Mouse (Mus musculus) hindbrain, embryonic 15.5 days (tissue): ENCODE data around the gene Krtap19-4. TPM values are rescaled to one million over a fixed set of nuclear protein-coding genes. Genes with fewer than 3 reads are reported as not detected.

Source experiments
- ATAC-seq: fragments of 200-750 bp; cut with Nextera tagmentation; 2 replicates; pipeline ENCODE4 v1.8.0; 2017; ENCODE audit warnings: low read depth, moderate number of reproducible peaks, moderate TSS enrichment; ENCODE audit not compliant: low FRiP score
- H3K27ac ChIP-seq: fragments of 300-500 bp; sonication (generic); replicated peaks from 2 replicates; pipeline ENCODE4 v1.5.1; 2015; ENCODE audit warnings: mild to moderate bottlenecking, inconsistent platforms
- H3K27me3 ChIP-seq: fragments of 300-500 bp; sonication (generic); 2 replicates; pipeline ENCODE4 v1.6.1; 2015; ENCODE audit warnings: control low read depth, inconsistent platforms
- H3K36me3 ChIP-seq: fragments of 300-500 bp; sonication (generic); 2 replicates; pipeline ENCODE4 v1.6.1; 2015; ENCODE audit warnings: control low read depth, inconsistent platforms
- H3K4me1 ChIP-seq: fragments of 300-500 bp; sonication (generic); replicated peaks from 2 replicates; pipeline ENCODE4 v1.6.1; 2015; ENCODE audit warnings: control low read depth, inconsistent platforms
- H3K4me2 ChIP-seq: fragments of 300-500 bp; sonication (generic); 2 replicates; pipeline ENCODE4 v1.6.1; 2015; ENCODE audit warnings: moderate library complexity, mild to moderate bottlenecking, inconsistent platforms
- H3K4me3 ChIP-seq: fragments of 300-500 bp; sonication (generic); 2 replicates; pipeline ENCODE4 v1.5.1; 2015; ENCODE audit warnings: mild to moderate bottlenecking, inconsistent platforms
- H3K9ac ChIP-seq: fragments of 300-500 bp; sonication (generic); 2 replicates; pipeline ENCODE4 v1.6.1; 2015; ENCODE audit warnings: inconsistent platforms
- H3K9me3 ChIP-seq: fragments of 300-500 bp; sonication (generic); 2 replicates; pipeline ENCODE4 v1.6.1; 2016; ENCODE audit warnings: control low read depth, inconsistent platforms
- WGBS: fragments of 180-500 bp; shearing (Covaris S2); methylation state at CpG from one replicate; pipeline ENCODE4 v1.1.7; 2015; 5-methylcytosine and 5-hydroxymethylcytosine counted together
- polyA plus RNA-seq: library from polyadenylated mRNA; unstranded; fragments of >200 nt; fragmentation: Nextera tagmentation; extraction: Ambion mirVana; gene quantifications from 2 replicates; pipeline ENCODE4 v1.2.1, GENCODE M21; 2015

Krtap19-4 gene
- not detected in 2 replicates for polyA plus RNA-seq

DNA sequence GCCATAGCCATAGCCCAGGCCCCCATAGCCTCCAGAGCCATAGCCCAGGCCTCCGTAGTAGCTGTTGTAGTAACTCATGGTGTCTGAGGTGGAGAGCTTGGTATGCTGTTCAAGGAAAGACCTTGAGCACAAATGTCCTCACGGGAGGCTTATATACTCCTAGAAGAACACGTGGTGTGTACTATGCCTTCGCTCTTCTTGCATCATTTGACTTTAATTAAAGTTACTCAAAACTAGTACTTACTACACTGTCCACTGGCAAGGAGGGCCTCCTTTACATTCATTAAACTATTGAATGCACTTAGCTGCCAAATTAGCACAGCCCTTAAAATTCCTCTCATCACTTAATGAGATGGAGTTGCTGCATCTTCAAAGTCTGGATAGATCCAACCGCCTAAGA, at the start of gene Krtap19-4:
Krtap19-4 (minus strand) TSS at position 101 of the 400 bp plus-strand sequence.
- H3K4me2 ChIP-seq, result no peak within 1 kb of the TSS
- H3K9ac ChIP-seq, result no peak within 1 kb of the TSS
- no peaks in the 10 kb centered on the region for H3K9me3 ChIP-seq
- H3K27ac ChIP-seq, result no peak within 1 kb of the TSS
- 93% methylated on average over 5 of the region's 5 CpGs for WGBS
- no peaks in the 10 kb centered on the region for H3K27me3 ChIP-seq
- no peaks in the 10 kb centered on the region for H3K4me1 ChIP-seq
- ATAC-seq, result no peak
- no peak within 1 kb of the TSS for H3K4me3 ChIP-seq
- H3K36me3 ChIP-seq, result no peaks in the 10 kb centered on the region

DNA sequence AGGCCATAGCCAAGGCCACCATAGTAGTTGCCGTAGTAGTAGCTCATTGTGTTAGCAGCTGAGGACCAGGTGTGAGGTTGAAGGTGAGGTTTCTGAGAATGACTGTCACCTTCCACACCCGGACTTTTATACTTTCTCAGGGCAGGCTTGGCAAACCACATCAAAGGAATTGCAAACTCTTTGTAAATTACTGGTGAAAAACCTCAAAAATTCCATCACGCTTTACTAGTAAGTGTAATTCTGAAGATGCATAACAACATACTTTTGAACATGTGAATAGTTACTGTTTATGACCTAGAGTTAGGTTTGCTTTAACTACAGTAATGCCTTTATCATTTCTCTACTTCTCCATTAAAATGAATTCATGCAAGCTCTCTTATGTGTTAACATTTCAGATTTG, 47.3 kb upstream of the Krtap19-4 start, which contains the start of gene Krtap19-9b:
Krtap19-9b (minus strand) TSS at position 101 of the 400 bp plus-strand sequence.
- Histone ChIP-seq H3K9me3 (no peaks in the 10 kb centered on the region), H3K27me3 (no peaks in the 10 kb centered on the region), H3K27ac (no peak within 1 kb of the TSS), H3K9ac (no peak within 1 kb of the TSS), H3K4me1 (no peaks in the 10 kb centered on the region), H3K4me3 (no peak within 1 kb of the TSS), H3K36me3 (no peaks in the 10 kb centered on the region), H3K4me2 (no peak within 1 kb of the TSS)
- no peak for ATAC-seq
- WGBS, result 93% methylated on average over 3 of the region's 3 CpGs

DNA sequence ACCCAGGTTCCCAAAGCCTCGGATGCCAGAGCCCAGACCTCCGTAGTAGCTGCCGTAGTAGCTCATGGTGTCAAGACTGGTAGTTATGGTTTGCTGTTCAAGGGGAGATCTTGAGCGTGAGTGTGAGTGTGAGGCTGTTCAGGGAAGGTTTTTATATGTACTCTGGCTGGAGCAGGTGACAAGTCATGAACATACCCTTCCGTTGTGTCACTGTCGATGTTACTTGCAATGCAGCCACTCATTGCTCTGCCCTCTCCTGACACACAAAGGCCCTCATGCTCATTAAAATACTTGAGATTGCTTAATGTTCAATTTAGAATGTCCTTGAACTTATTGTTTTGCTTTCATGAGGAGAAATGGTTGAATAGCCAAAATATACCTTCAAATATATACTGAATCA, 11.5 kb upstream of the Krtap19-4 start, which contains the start of gene Krtap19-5:
Krtap19-5 (minus strand) TSS at position 101 of the 400 bp plus-strand sequence.
- WGBS, result 94% methylated on average over 6 of the region's 6 CpGs
- ATAC-seq, result no peak

DNA sequence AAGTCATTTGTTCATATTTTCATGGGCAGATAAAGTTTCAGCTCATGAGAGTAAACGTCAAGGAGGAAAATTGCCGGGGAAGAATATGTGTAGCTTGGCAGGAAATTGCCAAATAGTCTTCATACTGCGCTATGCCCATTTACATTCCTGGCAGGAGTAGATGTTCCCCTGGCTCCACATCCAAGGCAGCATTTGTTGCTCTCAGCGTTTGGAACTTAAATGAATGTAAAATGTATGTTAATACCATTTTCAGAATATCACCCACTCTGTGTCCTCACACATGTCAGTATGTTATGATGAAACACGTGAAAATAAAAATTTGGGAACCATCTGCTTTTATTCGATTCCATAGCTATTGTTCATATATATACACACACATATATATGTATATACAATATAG, 2.0 kb upstream of the Krtap19-4 start:
- Histone ChIP-seq H3K4me2 (no peak overlapping the region), H3K27ac (no peak overlapping the region), H3K4me1 (no peaks in the 10 kb centered on the region), H3K4me3 (no peak overlapping the region), H3K27me3 (no peaks in the 10 kb centered on the region), H3K36me3 (no peaks in the 10 kb centered on the region), H3K9me3 (no peaks in the 10 kb centered on the region), H3K9ac (no peak overlapping the region)
- no peak for ATAC-seq
- WGBS, result 86% methylated on average over 6 of the region's 6 CpGs

More for the DNA sequence above, 11.5 kb upstream of the Krtap19-4 start, which contains the start of gene Krtap19-5:
- Histone ChIP-seq H3K9ac (no peak within 1 kb of the TSS), H3K27me3 (no peaks in the 10 kb centered on the region), H3K4me1 (no peaks in the 10 kb centered on the region), H3K27ac (no peak within 1 kb of the TSS), H3K36me3 (no peaks in the 10 kb centered on the region), H3K4me3 (no peak within 1 kb of the TSS), H3K4me2 (no peak within 1 kb of the TSS), H3K9me3 (no peaks in the 10 kb centered on the region)

DNA sequence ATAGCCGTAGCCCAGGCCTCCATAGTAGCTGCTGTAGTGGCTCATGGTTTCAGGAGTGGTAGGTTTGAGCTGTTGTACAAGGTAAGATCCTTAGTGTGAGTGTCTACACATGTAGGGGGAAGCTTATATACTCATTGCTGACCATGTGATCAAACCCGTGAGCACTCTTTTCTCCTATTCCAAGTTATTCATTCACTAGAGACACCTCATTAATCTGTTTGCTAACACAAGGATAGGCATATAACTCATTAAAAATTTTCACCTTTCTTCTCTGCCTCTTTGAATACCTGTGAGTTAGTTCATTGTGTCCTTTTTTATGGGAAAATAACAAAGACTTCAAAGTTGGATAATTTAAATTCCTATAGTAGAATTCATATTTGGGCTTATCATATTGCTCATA, 7.0 kb downstream of the Krtap19-4 start, which contains the start of gene Krtap19-3:
Krtap19-3 (minus strand) TSS at position 101 of the 400 bp plus-strand sequence.
- H3K4me3 ChIP-seq, result no peak within 1 kb of the TSS
- no peaks in the 10 kb centered on the region for H3K4me1 ChIP-seq
- no peak within 1 kb of the TSS for H3K27ac ChIP-seq
- H3K9ac ChIP-seq, result no peak within 1 kb of the TSS
- ATAC-seq, result no peak
- WGBS, result 93% methylated on average over 2 of the region's 2 CpGs
- no peaks in the 10 kb centered on the region for H3K9me3 ChIP-seq
- no peaks in the 10 kb centered on the region for H3K36me3 ChIP-seq
- H3K27me3 ChIP-seq, result no peaks in the 10 kb centered on the region
- no peak within 1 kb of the TSS for H3K4me2 ChIP-seq

DNA sequence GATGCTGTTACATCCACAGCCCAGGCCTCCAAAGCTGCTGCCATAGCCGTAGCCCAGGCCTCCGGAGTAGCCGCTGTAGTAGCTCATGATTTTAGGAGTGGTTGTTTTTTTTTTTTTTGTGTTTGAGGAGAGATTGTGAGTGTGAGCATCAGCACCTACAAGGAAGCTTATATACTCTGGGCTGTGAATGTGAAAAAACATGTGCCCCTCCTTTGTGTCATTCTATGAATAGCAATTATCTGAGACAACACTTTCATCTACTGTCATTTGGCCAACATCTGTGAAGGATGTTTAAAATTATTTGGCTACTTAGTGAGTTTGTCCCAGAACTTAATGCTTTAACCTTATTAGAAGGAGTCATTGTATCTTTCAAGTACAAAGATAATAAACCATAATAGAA, 10.7 kb downstream of the Krtap19-4 start, which contains the start of gene Krtap19-2:
Krtap19-2 (minus strand) TSS at position 101 of the 400 bp plus-strand sequence.
- H3K4me2 ChIP-seq, result no peak within 1 kb of the TSS
- no peak within 1 kb of the TSS for H3K9ac ChIP-seq
- WGBS, result 90% methylated on average over 3 of the region's 3 CpGs
- no peaks in the 10 kb centered on the region for H3K27me3 ChIP-seq
- H3K4me3 ChIP-seq, result no peak within 1 kb of the TSS
- H3K4me1 ChIP-seq, result no peaks in the 10 kb centered on the region
- ATAC-seq, result no peak
- H3K9me3 ChIP-seq, result no peaks in the 10 kb centered on the region
- H3K36me3 ChIP-seq, result no peaks in the 10 kb centered on the region
- H3K27ac ChIP-seq, result no peak within 1 kb of the TSS

DNA sequence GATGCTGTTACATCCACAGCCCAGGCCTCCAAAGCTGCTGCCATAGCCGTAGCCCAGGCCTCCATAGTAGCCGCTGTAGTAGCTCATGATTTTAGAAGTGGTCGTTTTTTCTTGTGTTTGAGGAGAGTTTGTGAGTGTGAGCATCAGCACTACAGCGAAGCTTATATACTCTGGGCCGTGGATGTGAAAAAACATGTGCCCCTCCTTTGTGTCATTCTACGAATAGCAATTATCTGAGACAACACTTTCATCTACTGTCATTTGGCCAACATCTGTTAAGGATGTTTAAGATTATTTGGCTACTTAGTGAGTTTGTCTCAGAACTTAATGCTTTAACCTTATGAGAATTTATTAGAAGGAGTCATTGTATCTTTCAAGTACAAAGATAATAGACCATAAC, 15.6 kb downstream of the Krtap19-4 start, which contains the start of gene Krtap19-1:
Krtap19-1 (minus strand) TSS at position 101 of the 400 bp plus-strand sequence.
- Histone ChIP-seq H3K9ac (no peak within 1 kb of the TSS), H3K27me3 (no peaks in the 10 kb centered on the region), H3K27ac (no peak within 1 kb of the TSS), H3K36me3 (no peaks in the 10 kb centered on the region), H3K4me2 (no peak within 1 kb of the TSS), H3K4me1 (no peaks in the 10 kb centered on the region), H3K4me3 (no peak within 1 kb of the TSS), H3K9me3 (no peaks in the 10 kb centered on the region)
- ATAC-seq, result no peak
- 91% methylated on average over 6 of the region's 6 CpGs for WGBS

DNA sequence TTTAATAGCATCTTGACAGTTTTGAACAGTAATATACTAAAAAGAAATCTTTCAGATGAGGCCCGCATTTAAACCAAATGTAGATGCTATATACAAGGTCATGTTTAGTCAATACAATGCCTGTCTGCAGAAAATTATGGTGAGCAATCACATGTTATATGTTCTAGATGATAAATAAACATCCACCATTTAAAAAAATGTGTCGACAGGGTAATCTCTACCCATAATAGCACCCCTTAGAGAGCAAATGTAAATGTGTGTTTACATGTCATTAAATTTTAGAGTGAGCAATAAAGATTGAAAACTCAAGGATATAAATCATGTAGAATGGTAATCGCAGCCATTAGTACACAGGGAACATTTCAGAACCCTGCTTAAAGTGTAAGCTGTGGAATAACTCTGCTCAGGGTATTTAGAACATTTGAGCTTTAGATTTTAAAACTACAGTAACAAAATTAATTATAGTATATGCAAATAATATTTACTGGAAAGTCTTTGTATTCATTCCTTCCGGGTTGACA, 19.9 kb downstream of the Krtap19-4 start:
- no peaks in the 10 kb centered on the region for H3K4me1 ChIP-seq
- WGBS, result 80% methylated on average over 4 of the region's 4 CpGs
- no peaks in the 10 kb centered on the region for H3K9me3 ChIP-seq
- H3K27ac ChIP-seq, result no peak overlapping the region
- ATAC-seq, result no peak
- no peaks in the 10 kb centered on the region for H3K27me3 ChIP-seq
- H3K4me3 ChIP-seq, result no peak overlapping the region
- no peak overlapping the region for H3K9ac ChIP-seq
- H3K36me3 ChIP-seq, result no peaks in the 10 kb centered on the region
- no peak overlapping the region for H3K4me2 ChIP-seq

DNA sequence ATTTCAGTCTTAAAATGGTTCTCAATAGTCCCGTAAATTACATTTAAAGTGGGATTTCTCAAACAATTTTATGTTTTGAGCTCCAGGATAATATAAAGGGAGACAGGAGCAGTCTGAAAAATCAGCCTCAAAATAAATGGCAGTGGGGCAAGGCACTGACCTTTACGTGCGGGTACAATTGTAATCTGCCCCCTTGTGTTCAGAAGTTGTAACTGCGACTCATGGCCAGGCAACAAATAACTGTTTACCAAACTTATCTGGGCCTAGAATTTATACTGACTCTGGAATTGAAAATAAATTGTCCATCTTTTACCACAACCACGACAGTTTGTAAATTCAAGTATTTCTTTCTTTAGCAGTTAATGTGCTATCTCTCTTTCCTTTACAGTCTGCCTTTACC, 33.4 kb downstream of the Krtap19-4 start:
- Histone ChIP-seq H3K4me3 (no peak overlapping the region), H3K9ac (no peak overlapping the region), H3K4me2 (no peak overlapping the region), H3K27ac (no peak overlapping the region), H3K27me3 (no peaks in the 10 kb centered on the region), H3K4me1 (no peaks in the 10 kb centered on the region), H3K9me3 (no peaks in the 10 kb centered on the region), H3K36me3 (no peaks in the 10 kb centered on the region)
- no peak for ATAC-seq
- WGBS, result 14% methylated on average over 5 of the region's 5 CpGs

DNA sequence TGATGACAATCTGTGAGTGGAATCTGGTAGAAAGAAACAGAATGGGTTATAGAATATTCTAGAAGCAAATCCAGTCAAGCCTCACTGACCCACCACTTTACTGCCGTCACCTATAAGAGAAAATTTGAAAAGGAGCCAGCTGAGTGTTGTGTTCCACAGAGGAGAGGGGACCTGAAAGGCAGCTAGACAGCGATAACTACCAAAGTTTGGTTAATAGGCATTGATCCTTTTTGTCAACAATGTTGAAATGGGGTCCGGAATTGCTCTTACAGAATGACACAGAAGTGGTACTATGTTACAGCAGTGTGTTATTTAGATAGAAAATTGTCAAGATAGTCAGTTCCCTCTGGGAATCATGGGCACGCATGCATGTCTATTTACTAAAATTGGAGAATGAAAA, 36.3 kb downstream of the Krtap19-4 start:
- H3K4me1 ChIP-seq, result no peaks in the 10 kb centered on the region
- no peak overlapping the region for H3K4me3 ChIP-seq
- ATAC-seq, result no peak
- H3K9ac ChIP-seq, result no peak overlapping the region
- no peak overlapping the region for H3K27ac ChIP-seq
- WGBS, result 89% methylated on average over 4 of the region's 4 CpGs
- no peak overlapping the region for H3K4me2 ChIP-seq
- H3K36me3 ChIP-seq, result no peaks in the 10 kb centered on the region
- no peaks in the 10 kb centered on the region for H3K27me3 ChIP-seq
- no peaks in the 10 kb centered on the region for H3K9me3 ChIP-seq

DNA sequence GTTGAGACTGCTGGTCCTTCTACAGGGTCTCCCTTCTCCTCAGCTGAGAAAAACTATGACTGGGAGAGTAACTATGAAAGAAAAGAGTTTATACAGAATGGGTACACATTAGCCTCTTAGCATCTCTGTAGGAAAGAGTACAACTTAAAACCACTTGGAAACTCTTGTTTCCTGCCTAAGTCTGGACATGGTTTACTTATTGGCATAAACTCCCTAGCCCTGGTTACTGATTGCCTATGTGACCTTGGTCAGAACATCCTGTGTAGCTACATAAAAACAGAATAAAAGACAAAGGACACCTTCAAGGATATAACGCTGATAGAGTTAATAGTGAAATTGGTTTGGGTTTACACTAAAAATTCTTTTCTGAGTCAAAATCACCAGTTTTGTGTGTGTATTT, 37.5 kb downstream of the Krtap19-4 start:
- Histone ChIP-seq H3K4me1 (no peaks in the 10 kb centered on the region), H3K36me3 (no peaks in the 10 kb centered on the region), H3K4me2 (no peak overlapping the region), H3K27ac (no peak overlapping the region), H3K27me3 (no peaks in the 10 kb centered on the region), H3K9me3 (no peaks in the 10 kb centered on the region), H3K9ac (no peak overlapping the region), H3K4me3 (no peak overlapping the region)
- ATAC-seq, result no peak
- WGBS, result 93% methylated on average over 1 of the region's 1 CpGs
